Mouse (Mus musculus): ENCODE measurements around the gene Ercc1. TPM values are rescaled to one million over a fixed set of nuclear protein-coding genes. Genes with fewer than 3 reads are reported as not detected.

Gene Ercc1
- total RNA-seq, 2 experiments from 2014 or later, result 43.5 to 50.3 TPM

GRCm38 (mm10) chr7:19368380-19368779 lies 23.8 kb downstream of the Ercc1 start:
- DNase-seq, result no peak

- DNase-seq, result peak; percentile 43 to 72
These were observed 25.3 kb downstream of the Ercc1 start for GRCm38 (mm10) chr7:19369823-19370425.

DNA sequence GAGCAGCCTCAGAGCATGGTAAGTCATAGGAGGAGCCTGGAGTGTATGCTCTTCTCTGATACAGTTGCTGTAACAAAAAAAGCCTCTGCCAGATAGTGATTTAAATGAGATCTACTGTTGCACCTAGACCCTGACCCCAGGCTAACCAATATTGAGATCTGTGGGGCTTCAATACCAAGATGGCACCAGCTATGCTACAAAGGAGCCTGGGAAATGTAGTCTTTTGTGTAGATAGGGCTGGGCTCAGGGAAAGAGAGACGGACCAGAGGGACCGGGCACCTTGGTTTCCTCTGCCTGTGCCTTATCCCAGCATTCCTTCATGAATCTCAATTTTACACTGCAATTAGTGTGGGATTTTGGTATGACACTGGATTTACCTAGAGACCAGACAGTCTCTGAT lies 28.8 kb downstream of the Ercc1 start:
- DNase-seq, result no peak

DNA sequence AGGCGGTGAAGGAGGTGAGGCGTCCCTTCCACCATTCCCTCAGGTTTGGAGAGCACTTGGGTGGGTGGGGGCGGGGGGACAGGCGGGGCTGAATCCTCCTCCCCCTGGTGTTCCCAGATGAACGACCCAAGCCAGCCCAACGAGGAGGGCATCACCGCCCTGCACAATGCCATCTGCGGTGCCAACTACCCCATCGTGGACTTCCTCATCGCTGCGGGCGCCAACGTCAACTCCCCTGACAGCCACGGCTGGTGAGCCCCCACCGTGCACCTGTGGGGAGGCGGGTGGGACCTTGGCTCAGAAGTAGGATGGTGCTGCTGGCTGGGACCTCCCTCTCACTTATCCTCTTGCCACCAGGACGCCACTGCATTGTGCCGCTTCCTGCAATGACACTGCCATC lies 30.8 kb downstream of the Ercc1 start:
- no peak for DNase-seq

- DNase-seq, result no peak
These were observed 31.4 kb downstream of the Ercc1 start for GRCm38 (mm10) chr7:19376019-19376418.

GRCm38 (mm10) chr7:19378049-19378448 lies 33.5 kb downstream of the Ercc1 start:
- no peak for DNase-seq

DNA sequence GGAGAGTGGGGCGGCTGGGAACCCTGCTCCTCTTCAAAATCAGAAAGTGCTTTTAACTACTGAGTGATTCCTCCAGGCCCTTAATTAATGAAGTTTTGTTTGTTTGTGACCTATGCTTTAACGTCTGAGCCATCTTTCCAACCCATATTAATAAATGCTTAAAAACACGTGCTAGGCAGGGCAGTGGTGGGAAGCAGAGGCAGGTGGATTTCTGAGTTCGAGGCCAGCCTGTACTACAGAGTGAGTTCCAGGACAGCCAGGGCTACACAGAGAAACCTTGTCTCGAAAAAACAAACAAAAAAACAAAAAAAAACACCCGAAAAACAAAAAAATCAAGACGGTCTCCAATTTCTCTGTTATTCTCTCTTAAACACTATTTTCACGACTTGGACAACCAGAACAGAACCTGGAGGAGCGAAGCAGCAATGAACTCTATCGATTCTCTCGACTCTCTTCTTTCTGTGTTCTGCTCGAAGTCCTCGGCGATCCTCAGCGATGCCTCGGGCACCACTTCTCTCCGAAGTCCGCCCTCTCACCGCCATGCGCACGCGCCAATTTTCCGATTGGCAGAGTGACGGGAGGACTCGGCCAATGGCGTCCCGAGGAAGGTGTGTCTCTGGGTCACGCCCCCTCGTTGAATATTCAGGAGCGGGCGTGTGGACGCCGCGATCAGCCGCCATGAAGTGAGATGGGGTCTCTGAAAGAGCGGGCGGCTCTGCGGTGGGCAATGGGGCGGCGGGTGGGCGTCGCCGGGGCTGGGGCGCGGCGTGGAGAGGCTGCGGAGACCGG lies 37.0 kb downstream of the Ercc1 start, which contains the start of gene Ercc2:
Gene Ercc2, plus strand, starts transcription at position 634 of the 789 bp plus-strand sequence.
- DNase-seq, result peak; percentile 99 to 100

DNA sequence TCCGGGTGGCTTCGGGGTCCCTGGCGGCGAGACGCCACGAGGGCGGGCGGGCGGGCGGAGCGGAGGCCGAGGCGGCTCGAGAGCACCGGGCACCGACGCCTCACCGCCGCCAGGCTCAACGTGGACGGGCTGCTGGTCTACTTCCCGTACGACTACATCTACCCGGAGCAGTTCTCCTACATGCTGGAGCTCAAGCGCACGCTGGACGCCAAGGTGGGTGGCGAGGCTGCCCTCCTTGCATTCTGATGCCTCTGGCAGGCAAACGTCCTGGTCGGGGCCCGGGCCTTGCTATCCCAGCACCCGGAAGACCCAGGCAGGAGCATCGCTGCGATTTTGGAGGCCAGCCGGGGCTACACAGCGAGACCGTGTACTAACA lies 37.6 kb downstream of the Ercc1 start:
- DNase-seq, result peak in 1 of 2 experiments; percentile 25

GRCm38 (mm10) chr7:19383708-19384107 lies 39.1 kb downstream of the Ercc1 start:
- DNase-seq, result no peak

DNA sequence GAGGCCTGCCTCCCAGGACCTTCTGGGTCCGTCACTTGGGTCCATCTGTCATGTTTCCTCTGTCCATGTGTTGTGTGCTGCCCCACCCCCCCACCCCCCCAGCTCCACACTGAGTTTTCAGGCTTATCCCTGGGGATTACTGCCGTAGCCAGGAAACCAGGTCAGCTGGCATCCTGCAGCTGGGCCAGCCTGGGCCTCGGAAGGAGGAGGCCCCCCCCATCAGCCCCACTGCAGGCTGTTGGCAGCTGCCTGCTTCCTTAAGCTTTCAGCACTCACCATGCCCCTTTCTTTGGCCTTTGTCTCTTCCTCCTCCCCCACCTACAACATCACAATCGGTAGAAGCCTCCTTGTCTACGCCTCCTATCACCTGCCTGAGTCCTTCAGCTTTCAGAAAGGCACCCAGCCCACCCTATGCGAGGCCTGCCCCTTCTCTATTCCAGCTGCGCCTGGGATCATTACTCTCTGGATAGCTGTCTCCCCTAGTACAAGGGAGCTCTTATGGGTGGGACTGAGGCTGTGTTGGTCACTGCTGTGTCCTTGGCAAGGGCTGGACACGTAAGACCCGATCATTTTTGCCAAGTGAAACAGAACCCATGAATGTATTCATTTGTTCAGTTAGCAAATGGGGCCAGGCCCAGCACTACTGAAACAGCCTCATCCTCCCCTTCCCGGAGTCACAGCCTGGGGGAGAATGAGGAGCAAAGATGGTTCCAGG lies 44.3 kb downstream of the Ercc1 start:
- no peak for DNase-seq

DNA sequence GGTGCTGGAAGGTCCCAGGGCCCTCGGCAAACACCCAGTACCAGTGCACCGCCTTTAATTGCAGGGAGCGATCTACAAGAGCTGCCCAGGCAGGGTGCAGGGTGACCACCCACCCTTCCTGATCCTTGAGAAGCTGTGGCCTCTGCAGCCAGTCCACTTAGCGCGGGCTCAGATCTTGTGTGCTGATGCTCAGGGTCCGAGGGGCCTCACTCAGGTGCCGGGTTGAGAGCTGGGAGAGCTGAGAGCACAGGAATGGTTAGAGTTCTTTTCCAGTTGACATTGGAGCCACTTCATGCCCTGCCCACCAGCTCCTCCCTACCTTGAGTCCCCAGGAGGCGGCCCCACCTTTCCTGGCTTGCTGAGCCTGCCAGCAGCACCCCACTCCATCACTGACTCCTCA lies 49.9 kb downstream of the Ercc1 start:
- DNase-seq, result no peak

DNA sequence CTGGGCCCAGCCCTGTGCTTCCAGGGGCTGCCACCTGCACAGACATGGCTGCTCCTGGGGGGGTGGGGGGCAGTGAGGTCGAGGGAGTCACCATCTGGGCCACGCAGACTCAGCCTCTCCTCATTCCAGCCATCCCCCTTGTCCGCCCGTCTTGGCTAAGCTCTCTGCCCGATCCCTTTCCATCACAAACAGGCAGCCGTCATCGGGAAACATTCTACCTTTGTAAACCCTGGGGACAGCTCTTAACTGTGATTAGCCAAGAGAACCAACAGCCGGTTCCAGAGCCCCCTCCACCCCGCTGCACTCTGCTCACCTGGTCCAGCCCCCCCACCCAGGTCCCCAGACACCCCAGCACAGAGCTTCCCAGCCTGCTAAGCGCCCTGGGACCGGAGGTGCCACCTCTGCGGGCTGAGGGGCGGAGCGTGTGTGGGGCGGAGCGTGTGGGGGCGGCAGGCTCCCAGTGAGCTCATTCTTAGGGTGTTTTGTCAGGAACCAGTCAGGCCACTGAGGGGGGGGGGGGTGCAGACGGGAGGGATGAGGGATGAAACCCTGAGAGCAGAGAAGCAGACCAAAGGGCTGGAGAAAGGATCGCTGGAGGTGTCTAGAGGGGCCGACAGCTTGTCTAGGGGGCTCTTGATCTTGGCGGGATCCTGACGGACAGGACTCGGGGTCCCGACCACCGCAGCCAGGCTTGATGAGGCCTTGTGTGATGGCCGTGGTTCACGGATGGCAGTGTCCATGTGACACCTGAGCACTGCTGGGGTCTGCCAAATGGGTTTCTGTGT lies 55.1 kb downstream of the Ercc1 start:
- peak in 1 of 2 experiments; percentile 37 for DNase-seq

DNA sequence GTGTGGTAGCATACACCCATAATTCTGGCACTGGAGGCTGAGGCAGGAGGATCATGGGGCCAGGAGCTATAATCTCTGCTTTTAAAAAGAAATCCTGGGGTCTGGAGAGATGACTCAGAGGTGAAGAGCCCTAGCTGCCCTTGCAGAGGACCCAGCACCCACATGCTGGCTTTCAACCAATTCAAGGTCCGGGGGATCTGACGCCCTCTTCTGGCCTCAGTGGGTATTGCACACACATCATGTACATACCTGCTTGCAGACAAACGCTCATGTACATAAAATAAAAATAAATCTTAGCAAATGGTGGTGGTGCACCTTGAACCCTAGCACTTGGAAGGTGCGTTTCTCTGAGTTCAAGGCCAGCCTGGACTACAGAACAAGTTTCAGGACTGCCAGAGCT lies 56.4 kb downstream of the Ercc1 start:
- no peak for DNase-seq

DNA sequence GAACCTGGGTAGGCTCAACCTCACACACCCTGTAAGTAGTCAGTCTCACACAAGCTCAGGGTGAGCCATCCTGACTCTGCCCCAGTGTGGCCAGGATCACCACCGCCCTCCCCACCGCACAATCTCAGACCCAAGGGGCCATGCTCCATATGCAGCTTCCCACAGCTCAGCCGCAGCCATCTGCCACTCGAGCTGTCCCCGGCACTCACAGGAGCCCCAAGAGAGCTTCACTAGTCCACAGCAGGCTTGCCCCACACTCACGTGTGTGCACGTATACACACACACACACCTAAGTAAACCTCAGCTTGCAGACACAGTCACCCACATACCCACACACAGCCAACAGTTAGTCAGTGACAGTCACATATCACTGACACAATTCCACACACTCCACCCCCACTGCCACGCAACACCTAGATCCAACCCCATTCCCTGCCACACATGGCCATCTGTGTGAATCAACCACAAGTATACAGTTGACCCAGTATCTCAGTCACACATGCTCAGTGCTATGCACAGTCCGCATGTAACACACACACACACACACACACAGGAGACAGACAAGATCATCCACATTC lies 58.0 kb downstream of the Ercc1 start:
- DNase-seq, result no peak

DNA sequence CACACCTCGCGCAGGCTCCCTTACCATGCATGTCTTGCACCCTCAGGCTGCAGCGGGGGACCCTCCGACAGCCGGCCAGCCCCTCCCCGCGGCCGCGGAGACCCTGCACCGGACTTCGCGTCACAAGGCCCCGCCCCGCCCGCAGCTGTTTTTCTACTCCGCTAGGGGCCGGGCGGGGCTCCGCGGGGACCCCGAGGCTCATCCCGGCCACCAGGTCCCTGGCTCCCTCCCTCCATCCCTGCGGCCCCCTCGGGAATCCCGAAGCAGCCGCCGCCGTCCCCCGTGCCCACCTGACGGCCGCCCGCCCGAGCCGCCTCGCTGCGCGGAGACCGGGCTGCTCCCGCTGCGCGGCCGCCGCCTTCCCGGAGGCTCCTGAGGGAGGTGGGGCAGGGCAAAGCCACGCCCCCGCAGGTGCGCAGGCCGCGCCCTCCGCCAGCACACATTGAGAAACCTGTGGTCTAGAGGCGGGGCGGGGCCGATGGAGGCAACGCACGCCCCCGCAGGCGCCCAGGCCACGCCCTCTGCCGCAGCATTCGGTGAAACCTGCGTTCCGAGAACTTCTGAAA lies 59.2 kb downstream of the Ercc1 start, which contains the start of gene Klc3:
Gene Klc3, minus strand, starts transcription at position 374 of the 566 bp plus-strand sequence.
- peak; percentile 37 to 44 for DNase-seq

DNA sequence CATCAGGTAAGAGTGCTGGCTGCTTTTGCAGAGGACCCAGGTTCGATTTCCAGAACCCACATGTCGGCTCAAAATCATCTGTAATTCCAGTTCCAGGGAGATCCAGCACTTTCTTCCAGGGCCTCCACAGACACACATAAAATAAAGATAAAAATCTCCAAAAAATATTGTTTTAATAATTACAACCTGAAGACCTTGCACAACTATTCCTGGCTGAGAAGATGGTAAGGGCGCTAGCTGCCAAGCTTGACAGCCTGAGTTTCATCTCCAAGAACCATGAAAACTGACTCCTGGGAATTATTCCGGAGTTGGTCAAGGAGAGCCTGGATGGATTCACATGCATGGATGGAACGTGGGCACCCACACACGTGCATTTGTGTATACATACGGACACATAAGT lies 59.9 kb downstream of the Ercc1 start, which contains the start of gene Ckm:
Gene Ckm, plus strand, starts transcription at position 301 of the 400 bp plus-strand sequence.
- DNase-seq, result no peak

DNA sequence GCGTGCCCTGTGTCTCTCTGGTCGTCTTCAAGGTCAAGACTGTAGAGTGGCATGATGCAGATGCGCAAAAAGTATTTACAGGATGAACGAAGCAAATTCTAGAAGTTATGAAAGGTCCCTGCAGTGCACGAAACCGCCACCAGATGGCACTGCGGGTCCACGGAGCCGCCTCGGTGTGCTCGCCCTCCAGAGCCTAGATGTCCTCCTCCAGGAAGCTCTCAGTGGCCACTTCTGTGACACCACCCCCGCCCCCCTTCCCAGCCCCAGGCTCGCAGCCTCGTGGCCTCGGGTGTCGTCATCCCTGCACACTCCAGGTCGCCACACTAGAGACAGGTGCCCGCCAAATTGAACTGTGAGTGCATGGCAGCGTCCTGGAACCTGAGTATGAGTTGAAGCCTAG lies 60.8 kb downstream of the Ercc1 start:
- DNase-seq, result peak; percentile 72 to 94

Measured in heart, adult 18-20 months (tissue).